Mouse (Mus musculus) megakaryocyte, embryonic 14.5 days (primary cell): ENCODE results near the gene Ppp2r1b.

Source experiments
- FLI1 ChIP-seq: IDR thresholded peaks from 2 replicates; pipeline ENCODE4 v1.6.1; 2012; ENCODE audit warnings: low read length, inconsistent platforms, mixed read lengths
- GATA1 ChIP-seq: IDR thresholded peaks from 3 replicates; pipeline ENCODE4 v1.6.1; 2012; ENCODE audit warnings: mixed read lengths, low read length, inconsistent platforms, borderline replicate concordance

GRCm38 (mm10) chr9:50873210-50873609, 28.1 kb downstream of the Ppp2r1b start:
- TF ChIP-seq GATA1: no peak
- no peak for TF ChIP-seq FLI1
